ENCODE assay signal across 8 mouse cellular contexts in the genomic region with DNA sequence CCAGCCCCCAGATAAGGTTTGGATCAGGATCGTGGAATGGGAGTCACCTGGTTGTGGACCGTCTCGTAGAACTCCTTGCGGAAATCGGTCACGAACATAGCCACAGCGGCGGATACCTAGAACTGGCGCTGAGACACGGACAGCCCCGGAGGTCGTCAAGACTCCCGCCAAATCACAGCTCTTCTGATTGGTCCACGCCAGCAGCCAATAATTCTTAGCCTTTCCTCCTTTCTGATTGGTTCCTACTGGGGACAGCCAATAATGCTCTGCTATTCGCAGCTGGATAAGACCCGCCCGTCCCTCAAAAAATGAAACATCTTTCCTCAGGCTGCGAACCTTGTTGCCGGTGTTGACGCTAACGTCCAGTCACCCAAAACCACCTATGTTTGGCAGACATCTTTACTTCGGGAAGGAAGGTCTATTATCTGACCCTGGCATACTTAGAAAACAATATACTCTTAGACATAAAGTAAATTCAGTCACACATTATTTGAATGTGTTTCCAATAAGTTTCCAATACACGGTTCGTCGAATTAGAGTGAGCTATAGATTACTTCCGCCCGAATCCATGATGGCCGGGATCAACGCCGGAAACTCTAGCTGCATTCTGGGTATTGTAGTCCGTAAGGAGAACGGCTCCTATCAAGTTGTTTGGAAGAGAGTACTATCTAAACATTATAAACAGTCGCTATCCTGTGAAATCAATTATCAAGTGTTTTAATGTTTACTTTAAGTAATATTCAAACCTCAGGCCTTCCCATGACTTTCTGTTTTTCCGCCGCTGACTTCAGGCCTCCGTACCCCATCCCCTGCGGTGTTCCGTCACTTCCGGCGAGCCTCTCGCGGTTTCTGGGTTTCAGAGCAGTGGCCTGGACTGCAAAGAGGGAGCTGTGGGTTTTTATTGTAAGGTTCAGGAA. TPM values are rescaled to one million over a fixed set of nuclear protein-coding genes. Genes with fewer than 3 reads are reported as not detected.
A peak's percentile ranks its signal among the peaks of the same experiment; 100 is the strongest.
DNase-seq lines count a peak whose midpoint lies in the region; ATAC-seq lines count a peak whose summit lies in the region.

A gene (plus strand): TSS at position 312 of the 917 bp plus-strand sequence.
A gene (minus strand): TSS at position 520 of the 917 bp plus-strand sequence.

- peak; percentile 91 for ATAC-seq in inflammation-experienced regulatory T-cells, adult 6 months
- ATAC-seq in megakaryocyte-erythroid progenitor cell, adult 5-6 weeks (replicated peaks; ENCODE audit: low FRiP score, low TSS enrichment, poor library complexity, severe bottlenecking): peak; percentile 94

- peak; percentile 91 to 98 for DNase-seq in adrenal gland, adult (ENCODE audit: inconsistent age in 2 of 2, low spot score in 1 of 2)
- DNase-seq in embryo, embryonic 10.5 days (ENCODE audit: low spot score): peak; percentile 96
- DNase-seq in gastrocnemius, postnatal 14 days: peak; percentile 90
- DNase-seq in left cerebral cortex, postnatal 10 days (ENCODE audit: extremely low spot score in 1 of 2, low spot score in 2 of 2): peak; percentile 92
- peak; percentile 85 for DNase-seq in right cerebral cortex, postnatal 25 days
- peak; percentile 80 to 87 for DNase-seq in urinary bladder, postnatal 4 days (ENCODE audit: low spot score in 2 of 2)

- intact Hi-C loops in gastrocnemius, postnatal 14 days (cut with DNase I; ENCODE audit: low total_unique reads): no loop called here
- intact Hi-C loops in left cerebral cortex, postnatal 10 days (cut with DNase I): loop anchor here (10.0 kb wide), 1 partner anchor 467 kb away; a partner anchor contains a TSS

RNA-seq across cellular contexts. Expression of the first gene that starts in this region (rescaled TPM):
- 10 to 100 TPM; 44.4 to 48.9 TPM for total RNA-seq in gastrocnemius, postnatal 14 days (2021)
- polyA plus RNA-seq in inflammation-experienced regulatory T-cells, adult 6 months (2017; shearing (Covaris generic)): 100 to 1,000 TPM; 119 to 181 (median 138) TPM
- total RNA-seq in left cerebral cortex, postnatal 10 days (2021): 100 to 1,000 TPM in 1 of 2 experiments, 10 to 100 TPM in 1; 91.3 to 100 TPM
- 80.2 and 81.2 TPM in 2 replicates for total RNA-seq in megakaryocyte-erythroid progenitor cell, adult 5-6 weeks (2014; fragmentation: Nextera tagmentation)
- 73.7 and 112 TPM in 2 replicates for total RNA-seq in megakaryocyte-erythroid progenitor cell, adult 5-6 weeks (2017)

RNA-seq across cellular contexts. Expression of the second gene that starts in this region (rescaled TPM):
- total RNA-seq in gastrocnemius, postnatal 14 days (2021): 1 to 10 TPM; 2.4 to 2.6 TPM
- polyA plus RNA-seq in inflammation-experienced regulatory T-cells, adult 6 months (2017; shearing (Covaris generic)): 10 to 100 TPM in 1 of 3 experiments, 1 to 10 TPM in 2; 4.4 to 32.2 (median 6.3) TPM
- total RNA-seq in left cerebral cortex, postnatal 10 days (2021): 1 to 10 TPM; 2.7 to 3.8 TPM
- 63.3 and 67.3 TPM in 2 replicates for total RNA-seq in megakaryocyte-erythroid progenitor cell, adult 5-6 weeks (2014; fragmentation: Nextera tagmentation)
- total RNA-seq in megakaryocyte-erythroid progenitor cell, adult 5-6 weeks (2017): 58.1 and 69.0 TPM in 2 replicates

Comparison
In these comparisons a context has a peak if more than half of its experiments do, and no peak if none do; other contexts are left out.
1. Peak in every context shown above with its lines: DNase-seq and ATAC-seq.
2. RNA of the second gene that starts in this region (total RNA-seq): 58.1 to 69.0 TPM in megakaryocyte-erythroid progenitor cell, adult 5-6 weeks; 2.7 to 3.8 TPM in left cerebral cortex, postnatal 10 days and 2.4 to 2.6 TPM in gastrocnemius, postnatal 14 days; every median in the first group is over 10 times any median in the second.